Mouse (Mus musculus) frontal cortex, postnatal 25 days (tissue): ENCODE results near the gene Usp29.
"Not testable (repeated sequence)": the region's sequence is repeated elsewhere in the genome, so short reads cannot be mapped to it uniquely, and the experiment has no call there.

Source experiments
- DNase-seq, 2 experiments: peaks; one replicate each; pipeline ENCODE4 v3.0.0; 2022; ENCODE audit warnings: low spot score in 2 of 2

Gene Usp29

DNA sequence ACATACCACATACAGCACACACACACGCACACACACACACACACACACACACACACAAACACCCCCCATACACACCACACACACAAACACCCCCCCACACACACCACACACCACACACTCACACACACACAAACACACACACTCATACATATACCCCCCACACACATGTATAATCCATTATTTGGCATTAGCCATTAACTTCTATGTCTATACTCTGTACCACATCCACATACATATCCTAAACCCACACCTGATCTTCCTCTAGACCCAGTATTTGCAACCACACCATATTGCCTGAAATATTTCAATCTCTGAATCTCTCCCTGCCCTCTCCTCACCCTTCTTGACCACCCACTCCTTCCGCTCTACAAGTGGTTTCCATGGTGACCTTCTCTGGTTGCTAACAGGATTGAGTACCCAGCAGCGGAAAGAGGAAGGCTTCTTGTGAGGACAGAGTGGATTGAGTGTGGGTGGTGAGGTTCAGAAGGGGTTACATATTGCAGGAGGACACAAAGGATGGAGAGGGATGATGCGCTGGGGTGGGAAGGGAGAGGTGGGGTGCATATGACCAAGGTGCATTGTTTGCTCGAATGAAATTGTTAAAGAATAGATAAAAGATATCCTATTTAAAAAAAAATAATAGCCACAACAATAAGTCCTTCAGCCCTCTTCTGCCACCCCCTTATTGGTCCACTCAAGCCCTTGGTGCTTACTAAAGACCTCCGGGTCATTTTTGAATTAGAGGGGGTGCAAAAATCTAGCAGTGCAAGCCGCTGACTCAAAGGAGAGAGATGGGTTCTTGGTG lies 195.8 kb downstream of the Usp29 start:
- no peak for DNase-seq

GRCm38 (mm10) chr7:6926731-6926995 lies 196.3 kb downstream of the Usp29 start:
- DNase-seq: no peak

DNA sequence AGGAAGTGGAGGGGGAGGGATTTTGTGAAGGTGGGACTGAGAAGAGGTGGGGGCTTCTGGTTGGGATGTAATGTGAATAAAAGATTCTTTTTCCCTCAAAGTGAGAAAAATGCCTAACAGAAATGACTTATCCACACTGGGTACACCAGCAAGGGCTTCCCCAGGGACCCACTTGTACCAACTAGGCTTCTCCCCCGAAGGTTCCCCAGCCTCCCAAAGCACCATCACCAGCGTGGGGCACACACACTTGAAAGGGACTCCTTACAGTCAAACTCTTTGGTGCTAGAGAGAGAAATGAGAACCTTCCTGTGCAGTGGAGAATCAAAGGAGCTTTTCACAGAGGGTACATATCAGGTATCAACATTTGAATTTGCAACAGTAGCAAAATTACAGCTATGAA lies 198.9 kb downstream of the Usp29 start:
- no peak for DNase-seq

DNA sequence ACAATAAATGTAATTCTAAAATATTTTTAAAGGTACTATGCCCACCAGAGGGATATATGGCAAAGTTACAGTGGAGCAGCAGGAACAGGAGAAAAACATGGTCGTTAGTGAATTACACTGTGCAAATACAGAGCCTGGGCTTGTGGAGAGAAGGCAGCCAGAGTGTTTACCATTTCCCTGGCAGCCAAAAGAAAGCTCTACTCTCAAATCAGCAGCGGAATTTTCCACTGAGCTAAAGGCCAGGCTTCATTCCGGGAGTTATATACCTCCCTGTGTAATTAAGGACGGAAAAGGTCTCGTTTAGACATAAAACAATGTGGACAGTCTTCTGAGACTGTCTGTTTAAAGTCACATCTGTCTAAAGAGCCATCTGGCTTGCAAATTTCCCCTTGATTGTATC lies 204.4 kb downstream of the Usp29 start:
- DNase-seq: no peak

DNA sequence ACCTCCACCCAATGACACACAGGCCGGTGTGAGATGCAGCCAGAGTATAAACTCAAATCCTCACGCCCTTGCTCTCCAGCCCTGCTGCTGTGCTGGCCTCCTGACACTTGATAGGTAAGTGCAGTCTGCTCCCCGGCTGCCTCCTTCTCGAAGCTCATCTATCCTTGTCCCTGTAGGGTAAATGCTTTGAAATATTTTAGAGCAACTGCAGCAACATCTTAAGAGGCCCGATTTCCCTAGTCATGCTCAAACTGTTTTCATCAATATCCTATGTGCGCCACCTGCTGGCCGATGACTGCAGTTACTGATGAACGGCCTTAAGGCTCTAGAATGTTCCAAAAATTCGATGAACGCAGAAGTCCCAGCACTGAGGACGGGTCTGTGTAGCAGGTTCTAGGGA lies 206.7 kb downstream of the Usp29 start:
- peak; percentile 62 to 71 for DNase-seq

DNA sequence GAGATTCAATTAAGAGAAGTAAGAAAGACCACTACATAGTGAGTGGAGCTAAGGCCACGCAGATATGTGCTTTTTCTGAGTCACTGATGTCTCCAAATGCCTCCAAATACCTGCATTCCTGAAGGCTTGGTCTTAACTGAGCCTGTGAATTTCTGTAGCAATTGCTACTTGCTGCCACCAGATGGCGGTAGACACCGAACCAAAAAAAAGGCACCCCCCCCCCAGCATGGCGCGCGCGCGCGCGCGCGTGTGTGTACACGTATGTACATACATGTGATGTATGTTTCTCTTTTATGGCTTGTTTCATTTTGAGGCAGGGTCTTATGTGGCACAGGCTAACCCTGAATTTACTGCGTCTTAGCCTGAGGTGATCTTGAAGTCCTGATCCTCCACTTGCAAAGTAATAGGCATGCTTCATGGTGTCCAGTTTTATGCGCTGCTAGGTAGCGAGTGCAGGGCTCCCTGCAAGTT lies 210.4 kb downstream of the Usp29 start:
- no peak for DNase-seq

- DNase-seq: not testable (repeated sequence)
Measured at GRCm38 (mm10) chr7:6948061-6948460, 217.7 kb downstream of the Usp29 start.

GRCm38 (mm10) chr7:6956576-6956975 lies 226.2 kb downstream of the Usp29 start:
- DNase-seq: no peak

DNA sequence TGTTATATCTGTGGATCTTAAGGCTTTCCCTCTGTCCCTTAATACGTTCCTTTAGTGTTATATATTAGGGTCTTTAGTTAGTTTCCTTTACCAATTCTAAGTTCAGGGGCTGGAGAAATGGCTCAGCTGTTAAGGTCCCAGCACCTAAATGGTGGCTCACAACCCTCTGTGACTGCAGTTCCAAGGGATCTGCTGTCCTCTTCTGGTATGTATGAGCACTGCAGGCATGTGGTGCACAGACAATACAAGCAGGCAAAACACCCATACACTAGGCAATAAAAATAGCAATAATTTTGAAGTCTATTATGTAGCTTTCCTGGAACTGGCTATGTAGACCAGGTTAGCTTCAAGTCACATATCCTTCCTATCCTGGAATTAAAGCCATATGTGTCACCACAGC lies 228.2 kb downstream of the Usp29 start:
- DNase-seq: no peak

- no peak for DNase-seq
Measured at GRCm38 (mm10) chr7:6973566-6973965, 243.2 kb downstream of the Usp29 start.

- DNase-seq: no peak
Measured at GRCm38 (mm10) chr7:6976890-6977289, 246.5 kb downstream of the Usp29 start.

GRCm38 (mm10) chr7:6995251-6995650 lies 264.9 kb downstream of the Usp29 start, which contains the start of gene Aurkc:
TSS of gene Aurkc (plus strand) at chr7:6995300.
- not testable (repeated sequence) for DNase-seq

DNA sequence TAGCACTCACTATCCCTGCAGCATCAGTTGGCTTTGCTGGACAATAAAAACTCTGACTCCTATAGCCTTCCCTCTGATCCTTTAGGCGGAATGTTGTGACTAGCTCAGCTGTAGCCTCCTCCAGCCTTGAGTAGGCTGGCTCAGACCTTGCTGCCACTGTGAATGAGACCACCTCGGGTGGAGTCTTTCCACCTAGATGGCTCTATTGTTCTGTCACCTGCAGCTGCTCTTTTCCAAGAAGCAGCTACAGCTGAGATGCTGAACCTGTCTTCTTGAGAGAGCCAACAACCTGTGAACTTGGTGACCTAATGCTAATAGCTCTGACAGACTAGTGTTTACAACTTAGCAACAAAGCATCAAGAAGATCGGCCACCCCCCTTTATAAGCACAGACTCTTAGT lies 268.5 kb downstream of the Usp29 start:
- DNase-seq: not testable (repeated sequence)

GRCm38 (mm10) chr7:7005441-7005840 lies 275.1 kb downstream of the Usp29 start:
- not testable (repeated sequence) for DNase-seq
